25 mouse cellular contexts compared by ENCODE assay signal in genomic region chr2:20555706-20556105, GRCm38 (mm10).
DNase-seq lines count a peak whose midpoint lies in the region; ATAC-seq lines count a peak whose summit lies in the region.
"Had no signal": no experiment of that assay in that cellular context is flagged by ENCODE, and none has a peak within 500 bp of the region (broad histone marks: within the 10 kb centered on the region; RNA-seq: fewer than 3 reads in every experiment).

No protein-coding gene starts in this region.

- 58% methylated on average over 3 of the region's 3 CpGs for WGBS in heart, embryonic 12.5 days
- WGBS in embryonic facial prominence, embryonic 10.5 days = 53% methylated on average over 3 of the region's 3 CpGs
- 58% methylated on average over 3 of the region's 3 CpGs for WGBS in intestine, embryonic 15.5 days

- H3K36me3 ChIP-seq in heart, embryonic 12.5 days = no peaks in the 10 kb centered on the region
- H3K36me3 ChIP-seq in embryonic facial prominence, embryonic 10.5 days (replicated peaks) = no peaks in the 10 kb centered on the region
- no peaks in the 10 kb centered on the region for H3K36me3 ChIP-seq in intestine, embryonic 15.5 days
- H3K36me3 ChIP-seq: embryonic facial prominence, embryonic 13.5 days; forebrain, embryonic 12.5 days; G1E; hindbrain, embryonic 12.5 days had no signal

- no peak overlapping the region for H3K9ac ChIP-seq in heart, embryonic 12.5 days
- no peak overlapping the region for H3K9ac ChIP-seq in intestine, embryonic 15.5 days
- H3K9ac ChIP-seq: embryonic facial prominence, embryonic 13.5 days; forebrain, embryonic 12.5 days; hindbrain, embryonic 12.5 days had no signal

- H3K27ac ChIP-seq in heart, embryonic 12.5 days (ENCODE audit: poor library complexity, severe bottlenecking) = no peak overlapping the region
- 0 out of 2 replicates have a peak overlapping the region, but pooled peaks have one; percentile 10 for H3K27ac ChIP-seq in embryonic facial prominence, embryonic 10.5 days (replicated peaks)
- no peak overlapping the region for H3K27ac ChIP-seq in intestine, embryonic 15.5 days
- H3K27ac ChIP-seq: embryonic facial prominence, embryonic 13.5 days; forebrain, embryonic 12.5 days; gastrocnemius, adult 2 months; hindbrain, embryonic 12.5 days had no signal

- H3K27me3 ChIP-seq in heart, embryonic 12.5 days (replicated peaks) = no peaks in the 10 kb centered on the region
- H3K27me3 ChIP-seq in embryonic facial prominence, embryonic 10.5 days (replicated peaks; ENCODE audit: low read depth, poor library complexity, severe bottlenecking) = no peaks in the 10 kb centered on the region
- H3K27me3 ChIP-seq in intestine, embryonic 15.5 days (replicated peaks) = no peaks in the 10 kb centered on the region
- H3K27me3 ChIP-seq: embryonic facial prominence, embryonic 13.5 days; forebrain, embryonic 12.5 days; hindbrain, embryonic 12.5 days had no signal

- peaks cover 15% of the 10 kb centered on the region for H3K4me1 ChIP-seq in heart, embryonic 12.5 days (replicated peaks)
- peaks cover 16% of the 10 kb centered on the region for H3K4me1 ChIP-seq in embryonic facial prominence, embryonic 10.5 days
- H3K4me1 ChIP-seq in intestine, embryonic 15.5 days (replicated peaks) = no peaks in the 10 kb centered on the region
- H3K4me1 ChIP-seq: forebrain, embryonic 12.5 days; hindbrain, embryonic 12.5 days had no signal

- H3K4me3 ChIP-seq in heart, embryonic 12.5 days = no peak overlapping the region
- no peak overlapping the region for H3K4me3 ChIP-seq in embryonic facial prominence, embryonic 10.5 days
- no peak overlapping the region for H3K4me3 ChIP-seq in intestine, embryonic 15.5 days (replicated peaks)
- H3K4me3 ChIP-seq: embryonic facial prominence, embryonic 13.5 days; forebrain, embryonic 12.5 days; gastrocnemius, adult 2 months; hindbrain, embryonic 12.5 days had no signal

- DNase-seq in heart, adult 11 months = peak; percentile 42
- DNase-seq in ES-CJ7 (ENCODE audit: low read depth, low spot score) = peak; percentile 31
- DNase-seq in embryonic facial prominence, embryonic 10.5 days (ENCODE audit: low spot score) = no peak
- DNase-seq in left cerebral cortex, adult 9 months (ENCODE audit: low spot score in 2 of 2) = no peak
- DNase-seq in layer of hippocampus, adult 18-20 months (ENCODE audit: low spot score in 2 of 2) = no peak
- DNase-seq: adrenal gland, postnatal 14 days; B cell, adult 2 months; cerebellum, adult 11-12 months; cerebellum, adult 9-10 months; cerebellum, postnatal 25 days; gastrocnemius, adult 2 months; gastrocnemius, postnatal 25 days; heart, postnatal 10 days; heart, postnatal 4 days had no signal

- H3K9me3 ChIP-seq in heart, embryonic 12.5 days (replicated peaks) = no peaks in the 10 kb centered on the region
- no peaks in the 10 kb centered on the region for H3K9me3 ChIP-seq in embryonic facial prominence, embryonic 10.5 days
- no peaks in the 10 kb centered on the region for H3K9me3 ChIP-seq in intestine, embryonic 15.5 days
- H3K9me3 ChIP-seq: embryonic facial prominence, embryonic 13.5 days; forebrain, embryonic 12.5 days; G1E; hindbrain, embryonic 12.5 days had no signal

- H3K4me2 ChIP-seq in heart, embryonic 12.5 days = no peak overlapping the region
- H3K4me2 ChIP-seq in intestine, embryonic 15.5 days (replicated peaks) = no peak overlapping the region
- H3K4me2 ChIP-seq: embryonic facial prominence, embryonic 13.5 days; forebrain, embryonic 12.5 days; hindbrain, embryonic 12.5 days had no signal

- ATAC-seq in heart, embryonic 12.5 days (ENCODE audit: insufficient number of reproducible peaks, low FRiP score) = no peak
- no peak for ATAC-seq in intestine, embryonic 15.5 days
- ATAC-seq: activated CD4-positive, CD25-positive, alpha-beta regulatory T cell, adult 4 months; CD4-positive, CD25-positive, alpha-beta regulatory T cell, adult 4 months; forebrain, embryonic 16.5 days; hindbrain, embryonic 16.5 days; inflammation-experienced regulatory T-cells, adult 6 months had no signal

Comparison
In these comparisons a context has a peak if more than half of its experiments do, and no peak if none do; other contexts are left out.
1. DNase-seq: peak in heart, adult 11 months (single experiment) and ES-CJ7 (single experiment); none in embryonic facial prominence, embryonic 10.5 days (single experiment), left cerebral cortex, adult 9 months (0 of 2) and layer of hippocampus, adult 18-20 months (0 of 2).